Mouse (Mus musculus) intestine, embryonic 15.5 days (tissue): ENCODE results near the gene Atp6v1a. TPM values are rescaled to one million over a fixed set of nuclear protein-coding genes. Genes with fewer than 3 reads are reported as not detected.

Source experiments
- ATAC-seq: fragments of 200-750 bp; cut with Nextera tagmentation; 2 replicates; pipeline ENCODE4 v1.8.0; 2017; ENCODE audit warnings: moderate TSS enrichment, moderate library complexity
- H3K27ac ChIP-seq: fragments of 300-500 bp; sonication (generic); 2 replicates; pipeline ENCODE4 v1.5.1; 2015; ENCODE audit warnings: mild to moderate bottlenecking, inconsistent platforms
- H3K27me3 ChIP-seq: fragments of 300-500 bp; sonication (generic); replicated peaks from 2 replicates; pipeline ENCODE4 v1.6.1; 2015; ENCODE audit warnings: inconsistent platforms
- H3K36me3 ChIP-seq: fragments of 300-500 bp; sonication (generic); 2 replicates; pipeline ENCODE4 v1.6.1; 2015; ENCODE audit warnings: inconsistent platforms
- H3K4me1 ChIP-seq: fragments of 300-500 bp; sonication (generic); replicated peaks from 2 replicates; pipeline ENCODE4 v1.6.1; 2015; ENCODE audit warnings: inconsistent platforms
- H3K4me2 ChIP-seq: fragments of 300-500 bp; sonication (generic); replicated peaks from 2 replicates; pipeline ENCODE4 v1.6.1; 2015; ENCODE audit warnings: mild to moderate bottlenecking, inconsistent platforms
- H3K4me3 ChIP-seq: fragments of 300-500 bp; sonication (generic); replicated peaks from 2 replicates; pipeline ENCODE4 v1.5.1; 2015; ENCODE audit warnings: inconsistent platforms
- H3K9ac ChIP-seq: fragments of 300-500 bp; sonication (generic); 2 replicates; pipeline ENCODE4 v1.6.1; 2015; ENCODE audit warnings: inconsistent platforms
- H3K9me3 ChIP-seq: fragments of 300-500 bp; sonication (generic); 2 replicates; pipeline ENCODE4 v1.6.1; 2016; ENCODE audit warnings: inconsistent platforms
- WGBS: fragments of 180-500 bp; shearing (Covaris S2); methylation state at CpG from one replicate; pipeline ENCODE4 v1.1.7; 2015; 5-methylcytosine and 5-hydroxymethylcytosine counted together
- polyA plus RNA-seq: library from polyadenylated mRNA; unstranded; fragments of >200 nt; fragmentation: Nextera tagmentation; extraction: Ambion mirVana; gene quantifications from 2 replicates; pipeline ENCODE4 v1.2.1, GENCODE M21; 2015

Atp6v1a gene
- 61.0 and 64.0 TPM in 2 replicates for polyA plus RNA-seq

DNA sequence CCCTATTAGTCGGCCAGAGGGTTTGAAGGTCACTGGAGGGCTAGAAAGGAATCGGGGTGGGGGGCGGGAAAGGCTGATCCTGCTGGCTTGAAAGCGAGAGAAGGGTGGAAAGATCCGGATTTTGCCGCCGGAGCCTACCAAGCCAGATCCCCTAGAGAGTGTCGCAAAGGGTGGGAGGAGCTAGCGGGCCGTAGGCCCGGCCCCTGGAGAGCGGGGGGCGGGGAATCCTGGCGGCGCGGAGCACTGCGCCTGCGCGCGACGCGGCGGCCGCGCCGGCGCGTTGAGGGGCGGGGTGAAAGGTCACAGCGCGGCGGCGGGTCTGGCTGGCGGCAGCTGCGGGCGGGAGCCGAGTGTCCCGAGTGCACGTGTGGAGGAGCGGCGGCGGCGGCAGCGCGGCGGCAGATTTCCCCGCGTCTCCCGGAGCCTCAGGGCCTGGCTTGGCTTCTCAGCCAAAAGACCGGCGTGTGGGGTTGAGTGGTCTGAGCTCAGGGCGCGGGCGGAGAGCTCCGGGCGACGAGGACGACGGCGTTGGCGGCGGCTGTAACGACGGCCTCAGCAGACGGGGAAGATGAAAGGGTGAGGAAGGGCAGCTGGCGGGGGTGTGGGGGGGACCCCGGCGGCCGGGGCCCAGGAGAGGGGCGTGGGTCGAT is at the start of gene Atp6v1a, which contains the start of gene Naa50:
TSS of gene Atp6v1a (minus strand) at position 170 of the 650 bp plus-strand sequence.
TSS of gene Naa50 (plus strand) at position 295 of the 650 bp plus-strand sequence.
- Histone ChIP-seq H3K4me1 (peaks cover 6% of the 10 kb centered on the region; the same call in 1 of the 2 replicates), H3K27me3 (no peaks in the 10 kb centered on the region), H3K9me3 (no peaks in the 10 kb centered on the region), H3K4me3 (peak within 1 kb of the TSS; percentile 97), H3K9ac (peak within 1 kb of the TSS; percentile 88), H3K27ac (peak within 1 kb of the TSS; percentile 97), H3K4me2 (peak within 1 kb of the TSS; percentile 79), H3K36me3 (no peaks in the 10 kb centered on the region)
- WGBS, result under 1% methylated on average over 68 of the region's 71 CpGs
- peak; percentile 91 for ATAC-seq

GRCm38 (mm10) chr16:44188766-44189165 is 49.3 kb upstream of the Atp6v1a start:
- Histone ChIP-seq H3K36me3 (no peaks in the 10 kb centered on the region), H3K4me2 (no peak overlapping the region), H3K4me3 (no peak overlapping the region), H3K27ac (no peak overlapping the region), H3K9ac (no peak overlapping the region), H3K9me3 (no peaks in the 10 kb centered on the region), H3K27me3 (no peaks in the 10 kb centered on the region), H3K4me1 (no peaks in the 10 kb centered on the region)
- 82% methylated on average over 3 of the region's 3 CpGs for WGBS
- no peak for ATAC-seq

- WGBS, result 90% methylated on average over 4 of the region's 4 CpGs
Measured at GRCm38 (mm10) chr16:44187172-44187571, 47.7 kb upstream of the Atp6v1a start.

GRCm38 (mm10) chr16:44184769-44185168 is 45.3 kb upstream of the Atp6v1a start:
- Histone ChIP-seq H3K9ac (no peak overlapping the region), H3K4me1 (no peaks in the 10 kb centered on the region), H3K4me3 (no peak overlapping the region), H3K36me3 (no peaks in the 10 kb centered on the region), H3K27me3 (no peaks in the 10 kb centered on the region), H3K27ac (no peak overlapping the region), H3K9me3 (no peaks in the 10 kb centered on the region), H3K4me2 (no peak overlapping the region)
- 60% methylated on average over 3 of the region's 3 CpGs for WGBS
- no peak for ATAC-seq

More at GRCm38 (mm10) chr16:44187172-44187571, 47.7 kb upstream of the Atp6v1a start:
- Histone ChIP-seq H3K4me2 (no peak overlapping the region), H3K4me1 (no peaks in the 10 kb centered on the region), H3K9me3 (no peaks in the 10 kb centered on the region), H3K27me3 (no peaks in the 10 kb centered on the region), H3K4me3 (no peak overlapping the region), H3K9ac (no peak overlapping the region), H3K36me3 (no peaks in the 10 kb centered on the region), H3K27ac (no peak overlapping the region)
- no peak for ATAC-seq

DNA sequence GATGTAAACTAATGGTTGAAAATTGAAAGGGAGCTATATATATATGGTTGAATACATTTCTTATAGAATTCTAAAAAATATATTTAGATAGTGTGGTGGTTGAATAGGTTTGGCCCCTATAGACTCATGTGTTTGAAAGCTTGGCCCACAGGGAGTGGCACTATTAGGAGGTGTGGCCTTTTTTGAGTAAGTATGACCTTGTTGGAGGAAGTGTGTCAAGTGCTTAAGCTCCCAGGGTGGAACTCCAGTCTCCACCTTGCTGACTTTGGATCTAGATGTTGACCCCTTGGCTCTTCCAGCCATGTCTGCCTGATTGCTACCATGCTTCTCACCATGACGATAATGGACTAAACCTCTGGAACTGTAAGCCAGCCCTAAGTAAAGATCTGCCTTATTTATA is 43.1 kb upstream of the Atp6v1a start:
- no peak for ATAC-seq
- no peaks in the 10 kb centered on the region for H3K9me3 ChIP-seq
- H3K27me3 ChIP-seq, result no peaks in the 10 kb centered on the region
- no peak overlapping the region for H3K4me3 ChIP-seq
- 0 out of 2 replicates have a peak, but pooled peaks cover 4% of the 10 kb centered on the region for H3K4me1 ChIP-seq
- no peak overlapping the region for H3K9ac ChIP-seq
- H3K4me2 ChIP-seq, result no peak overlapping the region
- 86% methylated on average over 1 of the region's 1 CpGs for whole genome bisulfite sequencing
- no peaks in the 10 kb centered on the region for H3K36me3 ChIP-seq
- H3K27ac ChIP-seq, result no peak overlapping the region

DNA sequence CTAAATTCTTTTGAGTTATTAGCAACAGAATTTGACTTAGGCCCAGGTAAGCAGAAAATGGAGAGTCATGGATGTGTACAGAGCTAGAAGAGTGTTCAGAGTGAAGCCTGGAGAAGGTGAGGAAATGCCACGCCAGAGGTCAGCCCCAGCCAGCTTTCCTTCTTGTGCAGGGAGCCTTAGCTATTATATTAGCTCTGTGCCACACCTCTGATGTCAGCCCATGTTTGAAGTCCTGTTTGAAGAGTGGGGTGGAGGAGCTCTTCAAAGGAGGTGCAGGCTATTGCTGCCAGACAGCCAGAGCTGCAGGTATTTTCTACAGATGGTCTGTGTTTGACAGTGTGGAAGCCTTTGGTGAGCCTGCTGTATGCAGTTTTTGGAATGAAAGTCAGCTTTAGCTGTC is 39.0 kb upstream of the Atp6v1a start:
- Histone ChIP-seq H3K36me3 (no peaks in the 10 kb centered on the region), H3K4me2 (no peak overlapping the region), H3K27ac (0 out of 2 replicates have a peak overlapping the region, but pooled peaks have one; percentile 32), H3K27me3 (no peaks in the 10 kb centered on the region), H3K4me3 (no peak overlapping the region), H3K9me3 (no peaks in the 10 kb centered on the region), H3K4me1 (peaks cover 15% of the 10 kb centered on the region), H3K9ac (no peak overlapping the region)
- WGBS, result 42% methylated on average over 1 of the region's 1 CpGs
- ATAC-seq, result peak; percentile 75

- Histone ChIP-seq H3K27ac (no peak overlapping the region), H3K9me3 (no peaks in the 10 kb centered on the region), H3K27me3 (no peaks in the 10 kb centered on the region), H3K9ac (no peak overlapping the region), H3K4me3 (no peak overlapping the region), H3K4me1 (peaks cover 15% of the 10 kb centered on the region), H3K4me2 (no peak overlapping the region), H3K36me3 (no peaks in the 10 kb centered on the region)
- WGBS, result 96% methylated on average over 2 of the region's 2 CpGs
- no peak for ATAC-seq
Measured at GRCm38 (mm10) chr16:44176511-44176910, 37.0 kb upstream of the Atp6v1a start.

- Histone ChIP-seq H3K9me3 (no peaks in the 10 kb centered on the region), H3K4me2 (peak overlapping the region; percentile 59; the same call in 1 of the 2 replicates), H3K4me3 (no peak overlapping the region), H3K27ac (peak overlapping the region; percentile 61; the same call in 1 of the 2 replicates), H3K9ac (no peak overlapping the region), H3K4me1 (peaks cover 15% of the 10 kb centered on the region), H3K27me3 (no peaks in the 10 kb centered on the region), H3K36me3 (no peaks in the 10 kb centered on the region)
- no peak; the same call in 1 of the 2 replicates for ATAC-seq
- 59% methylated on average over 1 of the region's 1 CpGs for WGBS
Measured at GRCm38 (mm10) chr16:44175001-44175400, 35.5 kb upstream of the Atp6v1a start.

DNA sequence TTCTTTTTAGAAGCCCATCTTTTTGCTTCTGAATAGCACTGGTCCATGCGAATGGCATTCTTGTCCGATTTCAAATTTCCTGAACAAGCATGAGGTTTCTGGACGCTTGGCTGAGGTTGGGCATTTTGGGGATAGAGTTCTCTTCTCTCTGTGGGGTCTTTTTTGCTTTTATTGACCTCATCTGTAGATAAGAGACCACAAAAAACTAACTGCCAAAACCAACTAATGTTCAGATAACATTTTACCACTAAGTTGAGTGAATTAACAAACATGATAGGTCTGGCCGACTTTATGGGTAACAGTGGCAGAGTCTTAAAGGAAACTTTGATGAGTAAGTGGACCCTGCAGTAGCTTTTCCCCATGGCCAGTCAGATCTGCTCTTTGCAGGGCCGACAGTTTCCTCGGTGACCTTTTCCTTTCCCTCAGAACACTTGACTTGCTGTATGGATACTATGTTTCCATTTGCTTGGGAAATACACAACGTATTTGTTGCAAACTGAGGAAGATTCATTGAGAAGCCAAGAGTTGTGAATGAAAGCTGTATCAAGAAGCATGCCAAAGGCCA is 34.5 kb upstream of the Atp6v1a start:
- no peak for ATAC-seq
- H3K27ac ChIP-seq, result peak overlapping the region; percentile 95
- peak overlapping the region; percentile 96 for H3K9ac ChIP-seq

GRCm38 (mm10) chr16:44173155-44173941 is 33.8 kb upstream of the Atp6v1a start, which contains the start of gene Usf3:
Gene Usf3 (plus strand): TSS chr16:44173246.
- Histone ChIP-seq H3K4me3 (peak within 1 kb of the TSS; percentile 97), H3K4me2 (peak within 1 kb of the TSS; percentile 81), H3K9me3 (no peaks in the 10 kb centered on the region), H3K4me1 (peaks cover 11% of the 10 kb centered on the region), H3K27me3 (no peaks in the 10 kb centered on the region), H3K27ac (peak within 1 kb of the TSS; percentile 95), H3K9ac (peak within 1 kb of the TSS; percentile 96), H3K36me3 (no peaks in the 10 kb centered on the region)
- WGBS, result under 1% methylated on average over 46 of the region's 77 CpGs
- ATAC-seq, result peak; percentile 64

More for the DNA sequence above, 34.5 kb upstream of the Atp6v1a start:
- Histone ChIP-seq H3K36me3 (no peaks in the 10 kb centered on the region), H3K9me3 (no peaks in the 10 kb centered on the region), H3K4me3 (peak overlapping the region; percentile 97), H3K4me2 (peak overlapping the region; percentile 59), H3K4me1 (peaks cover 15% of the 10 kb centered on the region), H3K27me3 (no peaks in the 10 kb centered on the region)
- 12% methylated on average over 7 of the region's 7 CpGs for WGBS

DNA sequence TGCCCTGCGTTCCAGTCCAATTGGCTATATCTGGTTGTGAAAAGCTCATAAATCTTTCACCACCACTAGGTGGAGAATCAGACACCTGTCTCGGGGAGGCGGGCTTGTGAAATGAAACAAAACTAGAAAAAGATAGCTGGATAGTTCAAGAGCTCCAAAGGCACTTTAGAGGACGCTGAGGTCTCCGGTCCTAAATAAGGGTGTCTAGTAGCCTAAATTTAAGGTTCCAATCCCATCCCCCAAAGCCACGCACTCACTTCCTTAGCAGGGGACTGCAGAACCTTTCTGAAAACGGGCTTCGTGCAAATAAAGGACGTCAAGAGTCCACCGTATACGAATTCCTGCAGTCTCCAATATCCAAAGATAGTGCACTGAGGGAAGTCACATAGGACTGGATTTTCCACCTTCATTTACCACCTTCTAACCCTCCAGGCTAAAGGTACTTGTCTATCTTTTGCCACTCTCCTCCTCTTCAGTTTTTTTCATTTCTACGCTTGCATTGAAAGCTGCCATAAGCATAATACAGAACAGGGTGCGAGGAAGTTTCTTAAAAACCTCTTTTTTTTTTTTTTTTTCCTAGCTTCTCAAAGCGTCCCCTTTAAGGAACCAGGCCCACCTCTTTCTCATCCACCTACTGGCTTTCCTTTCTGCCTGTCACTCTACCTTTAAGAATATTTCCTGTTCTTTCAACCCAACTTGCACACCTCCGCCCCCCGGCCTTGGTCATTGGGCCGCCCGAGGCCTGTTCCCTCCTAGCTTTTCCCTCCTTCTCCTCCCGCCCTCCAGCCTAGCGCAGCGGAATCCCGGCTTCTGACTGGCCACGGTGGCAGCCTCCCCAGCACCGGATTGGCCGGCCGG is 33.0 kb upstream of the Atp6v1a start:
- Histone ChIP-seq H3K36me3 (no peaks in the 10 kb centered on the region), H3K27me3 (no peaks in the 10 kb centered on the region), H3K4me2 (peak overlapping the region; percentile 81), H3K27ac (peak overlapping the region; percentile 88), H3K9me3 (no peaks in the 10 kb centered on the region), H3K4me3 (peak overlapping the region; percentile 97), H3K4me1 (peaks cover 11% of the 10 kb centered on the region), H3K9ac (peak overlapping the region; percentile 48)
- peak; percentile 99 for ATAC-seq
- under 1% methylated on average over 26 of the region's 26 CpGs for WGBS
